Mouse (Mus musculus): ENCODE results near the gene Anks1b.

Gene Anks1b

GRCm38 (mm10) chr10:90804602-90805095 is 931.3 kb downstream of the Anks1b start:
- no peak for DNase-seq (ENCODE audit: low read depth, low spot score)

- DNase-seq (ENCODE audit: low read depth, low spot score) = no peak
Observed at GRCm38 (mm10) chr10:90808616-90809310, 935.5 kb downstream of the Anks1b start.

GRCm38 (mm10) chr10:90809911-90810590 is 936.7 kb downstream of the Anks1b start:
- no peak for DNase-seq (ENCODE audit: low read depth, low spot score)

- no peak for DNase-seq (ENCODE audit: low read depth, low spot score)
Observed at GRCm38 (mm10) chr10:90811446-90811845, 938.1 kb downstream of the Anks1b start.

- DNase-seq (ENCODE audit: low read depth, low spot score) = no peak
Observed at GRCm38 (mm10) chr10:90813326-90813725, 940.0 kb downstream of the Anks1b start.

GRCm38 (mm10) chr10:90814412-90814811 is 941.1 kb downstream of the Anks1b start:
- no peak for DNase-seq (ENCODE audit: low read depth, low spot score)

- DNase-seq (ENCODE audit: low read depth, low spot score) = no peak
Observed at GRCm38 (mm10) chr10:90818246-90818937, 945.1 kb downstream of the Anks1b start.

- no peak for DNase-seq (ENCODE audit: low read depth, low spot score)
Observed at GRCm38 (mm10) chr10:90823438-90823837, 950.1 kb downstream of the Anks1b start.

GRCm38 (mm10) chr10:90824692-90825091 is 951.4 kb downstream of the Anks1b start:
- DNase-seq (ENCODE audit: low read depth, low spot score) = no peak

- no peak for DNase-seq (ENCODE audit: low read depth, low spot score)
Observed at GRCm38 (mm10) chr10:90826939-90827338, 953.6 kb downstream of the Anks1b start.

GRCm38 (mm10) chr10:90828581-90829393 is 955.5 kb downstream of the Anks1b start:
- peak; percentile 50 for DNase-seq (ENCODE audit: low read depth, low spot score)

- peak; percentile 46 for DNase-seq (ENCODE audit: low read depth, low spot score)
Observed at GRCm38 (mm10) chr10:90829394-90830267, 956.3 kb downstream of the Anks1b start.

GRCm38 (mm10) chr10:90830268-90830585 is 956.9 kb downstream of the Anks1b start:
- no peak for DNase-seq (ENCODE audit: low read depth, low spot score)

GRCm38 (mm10) chr10:90830591-90831287 is 957.4 kb downstream of the Anks1b start:
- DNase-seq (ENCODE audit: low read depth, low spot score) = no peak

GRCm38 (mm10) chr10:90831288-90831626 is 957.9 kb downstream of the Anks1b start:
- DNase-seq (ENCODE audit: low read depth, low spot score) = no peak

GRCm38 (mm10) chr10:90834306-90834705 is 961.0 kb downstream of the Anks1b start:
- no peak for DNase-seq (ENCODE audit: low read depth, low spot score)

GRCm38 (mm10) chr10:90835195-90835594 is 961.9 kb downstream of the Anks1b start:
- no peak for DNase-seq (ENCODE audit: low read depth, low spot score)

- no peak for DNase-seq (ENCODE audit: low read depth, low spot score)
Observed at GRCm38 (mm10) chr10:90839611-90840335, 966.5 kb downstream of the Anks1b start.

- DNase-seq (ENCODE audit: low read depth, low spot score) = no peak
Observed at GRCm38 (mm10) chr10:90842398-90842797, 969.1 kb downstream of the Anks1b start.

- no peak for DNase-seq (ENCODE audit: low read depth, low spot score)
Observed at GRCm38 (mm10) chr10:90851077-90851476, 977.8 kb downstream of the Anks1b start.
